Mouse (Mus musculus) midbrain, embryonic 11.5 days (tissue): ENCODE results near the gene Prex1. TPM values are rescaled to one million over a fixed set of nuclear protein-coding genes. Genes with fewer than 3 reads are reported as not detected.

Source experiments
- ATAC-seq: fragments of 200-750 bp; cut with Nextera tagmentation; 2 replicates; pipeline ENCODE4 v1.8.0; 2017; ENCODE audit warnings: moderate TSS enrichment, moderate library complexity; ENCODE audit not compliant: low FRiP score
- DNase-seq: peaks from one replicate; pipeline ENCODE4 v3.0.0; 2015; ENCODE audit warnings: low spot score; ENCODE audit errors: missing footprints
- H3K27ac ChIP-seq: fragments of 300-500 bp; sonication (generic); 2 replicates; pipeline ENCODE4 v1.5.1; 2014; ENCODE audit warnings: low read depth, low read length
- H3K27me3 ChIP-seq: fragments of 300-500 bp; sonication (generic); 2 replicates; pipeline ENCODE4 v1.6.1; 2014; ENCODE audit warnings: mild to moderate bottlenecking, low read length, moderate library complexity, mixed read lengths; ENCODE audit not compliant: control insufficient read depth, insufficient read depth
- H3K36me3 ChIP-seq: fragments of 300-500 bp; sonication (generic); 2 replicates; pipeline ENCODE4 v1.6.1; 2014; ENCODE audit warnings: mild to moderate bottlenecking, low read length, moderate library complexity, mixed read lengths; ENCODE audit not compliant: control insufficient read depth, insufficient read depth
- H3K4me1 ChIP-seq: fragments of 300-500 bp; sonication (generic); 2 replicates; pipeline ENCODE4 v1.6.1; 2014; ENCODE audit warnings: low read length; ENCODE audit not compliant: control insufficient read depth, insufficient read depth
- H3K4me2 ChIP-seq: fragments of 300-500 bp; sonication (generic); 2 replicates; pipeline ENCODE4 v1.6.1; 2014; ENCODE audit warnings: mild to moderate bottlenecking, moderate library complexity
- H3K4me3 ChIP-seq: fragments of 300-500 bp; sonication (generic); 2 replicates; pipeline ENCODE4 v1.5.1; 2014; ENCODE audit warnings: low read depth, low read length
- H3K9ac ChIP-seq: fragments of 300-500 bp; sonication (generic); 2 replicates; pipeline ENCODE4 v1.6.1; 2014; ENCODE audit warnings: low read length
- H3K9me3 ChIP-seq: fragments of 300-500 bp; sonication (generic); 2 replicates; pipeline ENCODE4 v1.6.1; 2016; ENCODE audit warnings: low read length; ENCODE audit not compliant: control insufficient read depth
- WGBS: fragments of 180-500 bp; shearing (Covaris S2); extraction: QIAGEN DNeasy Blood & Tissue Kit; methylation state at CpG from one replicate; pipeline ENCODE4 v1.1.7; 2014; 5-methylcytosine and 5-hydroxymethylcytosine counted together
- polyA plus RNA-seq: library from polyadenylated mRNA; unstranded; fragments of >200 nt; fragmentation: Nextera tagmentation; extraction: Ambion mirVana; gene quantifications from 2 replicates; pipeline ENCODE4 v1.2.1, GENCODE M21; 2014

Gene Prex1
- polyA plus RNA-seq, 1 experiment from 2014 or later: 19.8 TPM

DNA sequence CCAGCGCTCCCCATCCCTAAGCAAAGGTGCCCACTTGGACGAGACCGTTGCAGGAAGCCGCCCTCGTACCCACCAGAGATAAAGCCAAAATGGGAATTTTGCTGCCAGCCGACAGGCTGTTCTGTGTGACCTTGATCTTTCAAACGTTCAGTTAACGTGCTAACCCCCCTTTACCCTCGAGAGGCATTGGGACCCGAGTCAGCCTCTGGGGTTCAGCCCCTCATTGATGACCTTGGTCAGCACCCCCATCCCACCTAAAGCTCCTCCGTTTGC is 731 bp upstream of the Prex1 start:
- no peaks in the 10 kb centered on the region for H3K9me3 ChIP-seq
- 11% methylated on average over 11 of the region's 11 CpGs for WGBS
- no peak for ATAC-seq

DNA sequence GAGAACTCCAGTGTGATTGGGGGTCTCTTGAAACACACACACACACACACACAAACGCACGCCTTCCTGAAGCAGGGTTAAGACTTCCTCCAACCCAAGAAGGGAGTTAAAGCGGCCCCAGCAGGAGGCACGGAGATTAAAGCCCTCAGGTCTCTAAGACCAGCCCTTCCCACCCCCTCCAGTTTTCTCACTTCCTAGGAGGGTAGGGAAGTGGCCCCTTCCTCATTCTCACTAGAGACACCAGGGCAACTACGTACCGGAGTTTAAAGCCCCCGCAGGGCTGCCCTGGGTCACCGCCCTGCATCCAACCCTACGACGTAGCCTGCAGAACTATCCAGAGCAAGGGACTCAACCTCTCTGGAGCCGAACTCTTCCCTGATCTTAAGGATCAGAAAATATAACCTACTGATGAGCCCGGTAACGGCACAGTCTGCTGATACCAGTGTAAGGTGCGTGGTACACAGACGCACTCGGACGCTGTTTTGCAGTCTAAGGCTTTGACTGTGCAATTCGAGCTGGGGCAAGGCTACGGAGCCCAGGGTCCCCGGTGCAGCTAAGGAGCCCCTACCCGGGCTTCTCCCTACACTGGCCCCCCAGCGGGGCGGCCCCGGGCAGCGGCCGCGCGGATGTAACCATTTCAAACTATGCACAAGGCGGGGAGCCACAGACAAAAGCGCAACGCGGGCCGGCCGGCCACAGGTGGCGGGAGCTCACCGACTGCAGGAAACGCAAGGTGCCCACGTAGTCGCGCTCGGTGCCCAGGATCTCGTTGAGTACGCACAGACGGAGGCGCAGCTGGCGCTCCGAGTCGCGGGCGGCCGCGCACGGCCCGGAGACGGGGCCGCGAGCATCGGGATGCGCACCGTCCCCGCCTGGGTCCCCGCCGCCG is 587 bp downstream of the Prex1 start:
- no peaks in the 10 kb centered on the region for H3K36me3 ChIP-seq
- peak overlapping the region; percentile 81 for H3K9ac ChIP-seq
- peak; percentile 57 for ATAC-seq
- H3K9me3 ChIP-seq: no peaks in the 10 kb centered on the region
- peak overlapping the region; percentile 91 for H3K4me2 ChIP-seq
- peak overlapping the region; percentile 79 for H3K4me3 ChIP-seq
- no peaks in the 10 kb centered on the region for H3K27me3 ChIP-seq
- peak; percentile 96 for DNase-seq
- under 1% methylated on average over 54 of the region's 64 CpGs for WGBS
- H3K27ac ChIP-seq: peak overlapping the region; percentile 27; the same call in 1 of the 2 replicates
- H3K4me1 ChIP-seq: peaks cover 27% of the 10 kb centered on the region

More for the DNA sequence above, 731 bp upstream of the Prex1 start:
- Histone ChIP-seq H3K9ac (peak overlapping the region; percentile 69), H3K27me3 (no peaks in the 10 kb centered on the region), H3K4me2 (peak overlapping the region; percentile 91), H3K36me3 (no peaks in the 10 kb centered on the region), H3K27ac (no peak overlapping the region), H3K4me1 (peaks cover 26% of the 10 kb centered on the region), H3K4me3 (peak overlapping the region; percentile 79)
- peak; percentile 89 for DNase-seq

DNA sequence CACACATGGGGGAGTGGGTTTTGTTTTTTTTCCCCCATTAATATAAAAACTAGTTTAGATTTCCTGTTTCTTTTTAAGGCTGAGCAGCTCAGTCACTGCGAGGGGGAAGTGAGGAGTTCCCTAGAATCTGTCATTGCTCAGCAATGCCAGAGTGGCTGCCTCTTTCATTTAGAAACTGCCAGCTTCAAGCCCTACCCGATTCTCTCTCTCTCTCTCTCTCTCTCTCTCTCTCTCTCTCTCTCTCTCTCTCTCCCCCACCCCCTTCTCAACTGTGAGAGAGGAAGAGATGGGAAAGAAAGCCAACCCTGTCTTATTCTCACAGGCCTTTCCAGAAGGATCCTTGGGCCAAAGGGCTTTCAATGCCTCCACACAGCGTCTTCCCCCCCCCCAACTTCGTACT is 1.3 kb downstream of the Prex1 start:
- Histone ChIP-seq H3K4me2 (peak overlapping the region; percentile 91), H3K27ac (no peak overlapping the region), H3K4me1 (peaks cover 30% of the 10 kb centered on the region), H3K9ac (peak overlapping the region; percentile 81), H3K27me3 (no peaks in the 10 kb centered on the region), H3K9me3 (no peaks in the 10 kb centered on the region), H3K36me3 (no peaks in the 10 kb centered on the region), H3K4me3 (peak overlapping the region; percentile 79)
- ATAC-seq (no peak), DNase-seq (peak; percentile 91)
- 0% methylated on average over 3 of the region's 4 CpGs for WGBS

DNA sequence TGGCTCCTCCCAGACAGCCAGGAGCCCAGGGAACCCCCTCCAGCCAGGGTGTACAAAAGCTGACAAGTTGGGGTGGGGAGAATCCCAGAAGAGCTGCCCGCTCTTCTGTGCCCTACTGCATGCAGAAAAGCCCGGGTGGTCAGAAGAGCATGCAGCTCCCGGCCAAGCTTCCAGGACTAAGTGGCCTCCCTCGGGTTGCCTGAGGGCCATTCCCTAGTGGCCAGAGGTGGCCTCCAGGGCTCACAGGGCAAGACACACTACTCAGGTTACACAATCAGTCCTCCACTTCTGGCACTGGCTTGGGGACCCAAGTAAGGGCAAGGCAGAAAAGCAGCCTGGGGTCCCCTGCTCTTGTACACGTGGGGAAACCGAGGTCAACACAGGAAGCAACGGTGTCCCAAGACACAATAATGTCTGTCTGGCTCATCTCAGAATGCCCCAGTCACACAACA is 1.9 kb downstream of the Prex1 start:
- Histone ChIP-seq H3K27me3 (no peaks in the 10 kb centered on the region), H3K9ac (peak overlapping the region; percentile 21; the same call in 1 of the 2 replicates), H3K9me3 (no peaks in the 10 kb centered on the region), H3K4me3 (peak overlapping the region; percentile 79), H3K27ac (no peak overlapping the region), H3K4me2 (peak overlapping the region; percentile 91), H3K36me3 (no peaks in the 10 kb centered on the region), H3K4me1 (peaks cover 30% of the 10 kb centered on the region)
- DNase-seq (peak; percentile 85), ATAC-seq (no peak)
- WGBS: 10% methylated on average over 7 of the region's 7 CpGs

DNA sequence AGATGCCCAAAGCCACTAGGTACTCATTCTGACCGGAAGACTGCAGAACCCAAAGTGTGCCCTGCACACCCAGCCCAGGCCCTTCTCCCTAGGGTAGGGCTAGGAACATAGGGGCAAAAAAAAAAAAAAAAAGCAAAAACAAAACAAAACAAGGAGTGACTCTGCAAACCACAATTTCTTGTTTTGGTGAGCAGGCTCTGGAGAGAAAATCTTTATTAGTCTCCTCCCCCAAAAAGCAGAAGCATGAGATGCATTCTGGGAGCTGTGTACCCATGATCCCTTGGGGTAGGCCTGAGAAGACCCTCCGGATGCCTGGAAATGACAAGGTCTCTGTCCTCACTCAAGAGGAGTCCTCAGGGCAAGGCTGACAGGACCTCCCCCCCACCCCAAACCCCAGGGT is 3.7 kb downstream of the Prex1 start:
- 91% methylated on average over 2 of the region's 2 CpGs for WGBS
- Histone ChIP-seq H3K27me3 (no peaks in the 10 kb centered on the region), H3K4me1 (peaks cover 27% of the 10 kb centered on the region), H3K36me3 (no peaks in the 10 kb centered on the region), H3K9me3 (no peaks in the 10 kb centered on the region), H3K4me2 (no peak overlapping the region), H3K4me3 (no peak overlapping the region), H3K9ac (no peak overlapping the region), H3K27ac (no peak overlapping the region)
- ATAC-seq (no peak), DNase-seq (no peak)

DNA sequence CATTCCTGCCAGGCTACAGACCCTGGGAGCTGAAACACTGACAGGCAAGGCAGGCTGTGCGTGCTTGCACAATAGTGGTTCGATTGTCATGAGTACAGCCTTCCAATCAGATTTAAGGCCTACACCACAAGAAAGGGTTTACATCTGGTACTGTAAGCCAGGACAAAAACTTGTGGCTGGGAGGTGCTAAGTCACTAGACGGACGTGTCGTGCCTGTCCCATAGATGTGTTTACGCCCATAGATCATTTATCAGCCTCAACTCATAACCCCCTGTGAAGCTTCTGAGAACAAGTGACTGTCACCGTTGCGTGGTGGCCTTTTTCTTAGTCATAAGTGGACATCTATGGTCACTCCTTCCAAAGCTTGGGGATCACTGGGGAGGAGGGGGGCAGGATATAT is 5.3 kb downstream of the Prex1 start:
- Histone ChIP-seq H3K36me3 (no peaks in the 10 kb centered on the region), H3K9me3 (no peaks in the 10 kb centered on the region), H3K27ac (no peak overlapping the region), H3K9ac (no peak overlapping the region), H3K4me1 (peaks cover 22% of the 10 kb centered on the region), H3K4me3 (no peak overlapping the region), H3K4me2 (no peak overlapping the region), H3K27me3 (no peaks in the 10 kb centered on the region)
- WGBS: 87% methylated on average over 8 of the region's 8 CpGs
- DNase-seq (no peak), ATAC-seq (no peak)

DNA sequence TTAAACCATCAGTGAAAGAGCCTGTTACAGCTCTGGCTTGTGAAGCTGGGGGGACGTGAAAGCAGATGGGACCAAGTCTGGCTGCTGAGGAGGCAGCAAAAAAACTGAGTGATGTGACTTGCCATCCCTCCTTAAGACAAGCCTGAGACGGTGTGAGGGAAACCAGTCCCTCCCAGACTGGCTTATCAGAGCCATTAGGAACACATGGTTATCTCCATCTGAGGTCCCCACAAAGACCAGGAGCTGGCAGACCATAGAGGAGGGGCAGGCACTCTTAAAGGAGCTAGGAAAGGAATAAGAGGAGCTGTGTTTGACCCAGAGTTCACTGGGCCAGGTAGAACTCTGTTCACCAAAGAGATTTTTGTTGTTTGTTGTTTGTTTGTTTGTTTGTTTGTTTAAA is 7.1 kb downstream of the Prex1 start:
- Histone ChIP-seq H3K9me3 (no peaks in the 10 kb centered on the region), H3K27me3 (no peaks in the 10 kb centered on the region), H3K36me3 (no peaks in the 10 kb centered on the region), H3K27ac (no peak overlapping the region), H3K4me2 (no peak overlapping the region), H3K4me3 (no peak overlapping the region), H3K4me1 (peaks cover 7% of the 10 kb centered on the region; the same call in 1 of the 2 replicates), H3K9ac (no peak overlapping the region)
- 81% methylated on average over 2 of the region's 2 CpGs for WGBS
- no peak for DNase-seq
- ATAC-seq: no peak

DNA sequence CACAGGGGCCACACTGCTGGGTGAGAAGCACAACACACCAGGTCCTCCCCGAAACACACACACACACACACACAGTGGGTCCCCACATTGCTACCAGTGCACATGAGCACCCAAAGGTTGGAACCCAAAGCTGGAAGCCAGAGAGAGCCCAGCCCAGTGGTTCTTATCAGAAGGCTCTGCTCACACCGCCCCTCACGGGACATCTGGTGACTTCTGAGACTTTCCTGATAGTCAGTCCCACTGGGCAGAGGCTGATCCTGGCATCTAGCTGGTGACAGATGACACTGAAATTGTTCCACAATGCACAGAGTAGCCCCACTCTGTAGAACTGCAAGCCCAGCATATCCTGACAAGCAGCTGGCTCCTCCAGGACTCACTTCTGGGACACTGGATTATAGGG is 10.1 kb downstream of the Prex1 start:
- Histone ChIP-seq H3K4me1 (0 out of 2 replicates have a peak, but pooled peaks cover 3% of the 10 kb centered on the region), H3K36me3 (no peaks in the 10 kb centered on the region), H3K4me3 (no peak overlapping the region), H3K4me2 (no peak overlapping the region), H3K27me3 (no peaks in the 10 kb centered on the region), H3K27ac (no peak overlapping the region), H3K9ac (no peak overlapping the region), H3K9me3 (no peaks in the 10 kb centered on the region)
- ATAC-seq (no peak), DNase-seq (no peak)
- 78% methylated on average over 3 of the region's 3 CpGs for WGBS

DNA sequence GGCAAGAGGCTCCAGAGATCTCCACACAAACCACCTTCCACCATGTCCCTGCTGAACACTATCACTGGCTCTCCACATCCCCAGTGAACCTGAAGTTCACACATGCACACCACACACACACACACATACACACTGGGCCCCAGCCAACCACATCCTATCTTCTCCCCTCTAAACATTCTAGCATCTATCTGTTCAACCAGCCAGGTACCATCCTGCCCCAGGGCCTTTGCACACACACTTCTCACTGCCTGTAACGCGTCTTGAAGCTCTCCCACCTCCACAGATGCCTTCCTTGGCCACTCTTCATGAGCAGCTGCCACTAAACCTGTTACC is 11.6 kb downstream of the Prex1 start:
- WGBS: 98% methylated on average over 2 of the region's 2 CpGs
- H3K4me2 ChIP-seq: no peak overlapping the region
- H3K36me3 ChIP-seq: no peaks in the 10 kb centered on the region
- no peak for DNase-seq
- no peak overlapping the region for H3K4me3 ChIP-seq
- no peak overlapping the region for H3K9ac ChIP-seq
- no peaks in the 10 kb centered on the region for H3K27me3 ChIP-seq
- no peak overlapping the region for H3K27ac ChIP-seq
- H3K4me1 ChIP-seq: no peaks in the 10 kb centered on the region
- H3K9me3 ChIP-seq: no peaks in the 10 kb centered on the region
- ATAC-seq: no peak
